Mouse (Mus musculus) liver, embryonic 12.5 days (tissue): Measurements from ENCODE around the gene B9d1. TPM values are rescaled to one million over a fixed set of nuclear protein-coding genes. Genes with fewer than 3 reads are reported as not detected.

Experiments used
- ATAC-seq: fragments of 200-750 bp; cut with Nextera tagmentation; 2 replicates; pipeline ENCODE4 v1.8.0; 2017; ENCODE audit warnings: moderate number of reproducible peaks, mild to moderate bottlenecking, moderate library complexity
- H3K27ac ChIP-seq: fragments of 300-500 bp; sonication (generic); 2 replicates; pipeline ENCODE4 v1.5.1; 2016; ENCODE audit warnings: mild to moderate bottlenecking
- H3K27me3 ChIP-seq: fragments of 300-500 bp; sonication (generic); replicated peaks from 2 replicates; pipeline ENCODE4 v1.6.1; 2016; ENCODE audit warnings: mild to moderate bottlenecking, moderate library complexity
- H3K36me3 ChIP-seq: fragments of 300-500 bp; sonication (generic); 2 replicates; pipeline ENCODE4 v1.6.1; 2016; ENCODE audit warnings: mild to moderate bottlenecking, moderate library complexity
- H3K4me1 ChIP-seq: fragments of 300-500 bp; sonication (generic); 2 replicates; pipeline ENCODE4 v1.6.1; 2016
- H3K4me2 ChIP-seq: fragments of 300-500 bp; sonication (generic); 2 replicates; pipeline ENCODE4 v1.6.1; 2016; ENCODE audit warnings: mild to moderate bottlenecking, moderate library complexity
- H3K4me3 ChIP-seq: fragments of 300-500 bp; sonication (generic); 2 replicates; pipeline ENCODE4 v1.5.1; 2016; ENCODE audit warnings: mild to moderate bottlenecking, moderate library complexity
- H3K9ac ChIP-seq: fragments of 300-500 bp; sonication (generic); 2 replicates; pipeline ENCODE4 v1.6.1; 2016; ENCODE audit warnings: mild to moderate bottlenecking, moderate library complexity
- H3K9me3 ChIP-seq: fragments of 300-500 bp; sonication (generic); replicated peaks from 2 replicates; pipeline ENCODE4 v1.6.1; 2016; ENCODE audit warnings: mild to moderate bottlenecking, moderate library complexity
- WGBS: fragments of 180-500 bp; shearing (Covaris S2); methylation state at CpG from one replicate; pipeline ENCODE4 v1.1.7; 2016; ENCODE audit not compliant: insufficient replicate concordance; 5-methylcytosine and 5-hydroxymethylcytosine counted together
- polyA plus RNA-seq: library from polyadenylated mRNA; unstranded; fragments of >200 nt; fragmentation: Nextera tagmentation; extraction: Ambion mirVana; gene quantifications from 2 replicates; pipeline ENCODE4 v1.2.1, GENCODE M21; 2016

The B9d1 gene
- polyA plus RNA-seq, 1 experiment from 2014 or later = 4.8 TPM

- H3K9me3 ChIP-seq = no peaks in the 10 kb centered on the region
- peaks cover 5% of the 10 kb centered on the region for H3K4me1 ChIP-seq
- no peak overlapping the region for H3K4me2 ChIP-seq
- 78% methylated on average over 13 of the region's 13 CpGs for WGBS
- H3K27me3 ChIP-seq = peaks cover 12% of the 10 kb centered on the region; the same call in 1 of the 2 replicates
- no peak overlapping the region for H3K9ac ChIP-seq
- ATAC-seq = no peak
- H3K36me3 ChIP-seq = peaks cover 5% of the 10 kb centered on the region
- H3K4me3 ChIP-seq = no peak overlapping the region
- no peak overlapping the region for H3K27ac ChIP-seq
Measured at GRCm38 (mm10) chr11:61483226-61483845, 21.6 kb upstream of the B9d1 start.

- H3K9me3 ChIP-seq = no peaks in the 10 kb centered on the region
- no peak overlapping the region for H3K9ac ChIP-seq
- H3K27ac ChIP-seq = 0 out of 2 replicates have a peak overlapping the region, but pooled peaks have one; percentile 4
- peaks cover 12% of the 10 kb centered on the region; the same call in 1 of the 2 replicates for H3K27me3 ChIP-seq
- WGBS = 50% methylated on average over 10 of the region's 10 CpGs
- no peak for ATAC-seq
- H3K4me2 ChIP-seq = no peak overlapping the region
- H3K36me3 ChIP-seq = peaks cover 14% of the 10 kb centered on the region
- H3K4me1 ChIP-seq = peaks cover 5% of the 10 kb centered on the region
- H3K4me3 ChIP-seq = no peak overlapping the region
Measured at GRCm38 (mm10) chr11:61484256-61484612, 20.7 kb upstream of the B9d1 start.

GRCm38 (mm10) chr11:61484613-61485540 is 20.1 kb upstream of the B9d1 start, which contains the start of gene Mfap4:
Mfap4 (plus strand) TSS chr11:61485431.
- peak within 1 kb of the TSS; percentile 69 for H3K27ac ChIP-seq
- H3K9me3 ChIP-seq = no peaks in the 10 kb centered on the region
- H3K4me1 ChIP-seq = peaks cover 5% of the 10 kb centered on the region
- peak within 1 kb of the TSS; percentile 6; the same call in 1 of the 2 replicates for H3K4me2 ChIP-seq
- WGBS = 50% methylated on average over 20 of the region's 20 CpGs
- H3K36me3 ChIP-seq = peaks cover 20% of the 10 kb centered on the region
- no peak within 1 kb of the TSS for H3K9ac ChIP-seq
- ATAC-seq = no peak
- H3K4me3 ChIP-seq = no peak within 1 kb of the TSS
- H3K27me3 ChIP-seq = peaks cover 12% of the 10 kb centered on the region; the same call in 1 of the 2 replicates

- 67% methylated on average over 22 of the region's 22 CpGs for WGBS
- peak overlapping the region; percentile 69 for H3K27ac ChIP-seq
- H3K9me3 ChIP-seq = no peaks in the 10 kb centered on the region
- no peak for ATAC-seq
- H3K9ac ChIP-seq = no peak overlapping the region
- peaks cover 30% of the 10 kb centered on the region for H3K36me3 ChIP-seq
- H3K4me2 ChIP-seq = peak overlapping the region; percentile 6; the same call in 1 of the 2 replicates
- peaks cover 12% of the 10 kb centered on the region; the same call in 1 of the 2 replicates for H3K27me3 ChIP-seq
- H3K4me1 ChIP-seq = peaks cover 5% of the 10 kb centered on the region
- H3K4me3 ChIP-seq = no peak overlapping the region
Measured at GRCm38 (mm10) chr11:61485541-61486457, 19.1 kb upstream of the B9d1 start.

- H3K4me2 ChIP-seq = no peak overlapping the region
- 78% methylated on average over 14 of the region's 14 CpGs for WGBS
- H3K36me3 ChIP-seq = peaks cover 38% of the 10 kb centered on the region
- H3K9me3 ChIP-seq = no peaks in the 10 kb centered on the region
- peaks cover 12% of the 10 kb centered on the region; the same call in 1 of the 2 replicates for H3K27me3 ChIP-seq
- no peak overlapping the region for H3K9ac ChIP-seq
- peaks cover 3% of the 10 kb centered on the region for H3K4me1 ChIP-seq
- H3K4me3 ChIP-seq = no peak overlapping the region
- ATAC-seq = no peak
- H3K27ac ChIP-seq = no peak overlapping the region
Measured at GRCm38 (mm10) chr11:61486458-61487219, 18.3 kb upstream of the B9d1 start.

- H3K4me2 ChIP-seq = no peak overlapping the region
Measured at GRCm38 (mm10) chr11:61487401-61487800, 17.5 kb upstream of the B9d1 start.

GRCm38 (mm10) chr11:61487936-61488335 is 17.0 kb upstream of the B9d1 start:
- Histone ChIP-seq H3K4me3 (no peak overlapping the region), H3K27ac (no peak overlapping the region), H3K9ac (no peak overlapping the region), H3K4me1 (peaks cover 7% of the 10 kb centered on the region), H3K4me2 (no peak overlapping the region), H3K9me3 (no peaks in the 10 kb centered on the region), H3K27me3 (peaks cover 12% of the 10 kb centered on the region; the same call in 1 of the 2 replicates), H3K36me3 (peaks cover 49% of the 10 kb centered on the region)
- no peak for ATAC-seq
- 79% methylated on average over 7 of the region's 7 CpGs for WGBS

More at GRCm38 (mm10) chr11:61487401-61487800, 17.5 kb upstream of the B9d1 start:
- H3K4me1 ChIP-seq = peaks cover 2% of the 10 kb centered on the region; the same call in 1 of the 2 replicates
- H3K27ac ChIP-seq = no peak overlapping the region
- WGBS = 59% methylated on average over 2 of the region's 2 CpGs
- H3K9ac ChIP-seq = no peak overlapping the region
- no peak for ATAC-seq
- H3K27me3 ChIP-seq = peaks cover 12% of the 10 kb centered on the region; the same call in 1 of the 2 replicates
- no peak overlapping the region for H3K4me3 ChIP-seq
- no peaks in the 10 kb centered on the region for H3K9me3 ChIP-seq
- H3K36me3 ChIP-seq = peaks cover 46% of the 10 kb centered on the region

- Histone ChIP-seq H3K27ac (no peak overlapping the region), H3K36me3 (peaks cover 49% of the 10 kb centered on the region), H3K4me2 (no peak overlapping the region), H3K9ac (no peak overlapping the region), H3K27me3 (peaks cover 12% of the 10 kb centered on the region; the same call in 1 of the 2 replicates), H3K4me3 (no peak overlapping the region), H3K4me1 (peaks cover 13% of the 10 kb centered on the region), H3K9me3 (no peaks in the 10 kb centered on the region)
- no peak for ATAC-seq
- 90% methylated on average over 2 of the region's 2 CpGs for WGBS
Measured at GRCm38 (mm10) chr11:61489085-61489484, 15.9 kb upstream of the B9d1 start.

GRCm38 (mm10) chr11:61489874-61490273 is 15.1 kb upstream of the B9d1 start:
- H3K4me3 ChIP-seq = no peak overlapping the region
- peaks cover 49% of the 10 kb centered on the region for H3K36me3 ChIP-seq
- no peak overlapping the region for H3K4me2 ChIP-seq
- no peak overlapping the region for H3K27ac ChIP-seq
- 89% methylated on average over 8 of the region's 8 CpGs for WGBS
- no peak for ATAC-seq
- H3K4me1 ChIP-seq = peaks cover 16% of the 10 kb centered on the region
- H3K9ac ChIP-seq = no peak overlapping the region
- H3K27me3 ChIP-seq = peaks cover 8% of the 10 kb centered on the region; the same call in 1 of the 2 replicates
- H3K9me3 ChIP-seq = no peaks in the 10 kb centered on the region

- Histone ChIP-seq H3K4me1 (peaks cover 23% of the 10 kb centered on the region), H3K4me3 (no peak overlapping the region), H3K4me2 (no peak overlapping the region), H3K36me3 (peaks cover 49% of the 10 kb centered on the region), H3K27me3 (no peaks in the 10 kb centered on the region), H3K9me3 (no peaks in the 10 kb centered on the region), H3K9ac (no peak overlapping the region), H3K27ac (no peak overlapping the region)
- 87% methylated on average over 22 of the region's 22 CpGs for WGBS
- no peak for ATAC-seq
Measured at GRCm38 (mm10) chr11:61490944-61491520, 13.9 kb upstream of the B9d1 start.
